Mouse (Mus musculus): Measurements from ENCODE around the gene Evi2a.

Evi2a gene

GRCm38 (mm10) chr11:79530333-79530761 is at the start of gene Evi2a, which contains the start of gene Evi2:
Gene Evi2a, minus strand, starts transcription at chr11:79530609.
Gene Evi2, minus strand, starts transcription at chr11:79530589.
- DNase-seq (ENCODE audit: low read depth, low spot score): no peak

GRCm38 (mm10) chr11:79577741-79578140 is 47.3 kb upstream of the Evi2a start:
- peak; percentile 50 for DNase-seq (ENCODE audit: low read depth, low spot score)

- DNase-seq (ENCODE audit: low read depth, low spot score): no peak
Measured at GRCm38 (mm10) chr11:79575383-79576073, 45.1 kb upstream of the Evi2a start.

GRCm38 (mm10) chr11:79573836-79574235 is 43.4 kb upstream of the Evi2a start:
- no peak for DNase-seq (ENCODE audit: low read depth, low spot score)

- no peak for DNase-seq (ENCODE audit: low read depth, low spot score)
Measured at GRCm38 (mm10) chr11:79570319-79570718, 39.9 kb upstream of the Evi2a start.

GRCm38 (mm10) chr11:79568197-79568911 is 37.9 kb upstream of the Evi2a start:
- no peak for DNase-seq (ENCODE audit: low read depth, low spot score)

- no peak for DNase-seq (ENCODE audit: low read depth, low spot score)
Measured at GRCm38 (mm10) chr11:79566947-79567346, 36.5 kb upstream of the Evi2a start.

GRCm38 (mm10) chr11:79563493-79563892 is 33.1 kb upstream of the Evi2a start:
- no peak for DNase-seq (ENCODE audit: low read depth, low spot score)

- DNase-seq (ENCODE audit: low read depth, low spot score): no peak
Measured at GRCm38 (mm10) chr11:79560536-79560935, 30.1 kb upstream of the Evi2a start.

GRCm38 (mm10) chr11:79552622-79553021 is 22.2 kb upstream of the Evi2a start:
- no peak for DNase-seq (ENCODE audit: low read depth, low spot score)

GRCm38 (mm10) chr11:79536293-79536692 is 5.9 kb upstream of the Evi2a start:
- DNase-seq (ENCODE audit: low read depth, low spot score): no peak

- DNase-seq (ENCODE audit: low read depth, low spot score): no peak
Measured at GRCm38 (mm10) chr11:79535554-79535953, 5.1 kb upstream of the Evi2a start.

- DNase-seq (ENCODE audit: low read depth, low spot score): no peak
Measured at GRCm38 (mm10) chr11:79533950-79534690, 3.7 kb upstream of the Evi2a start.

GRCm38 (mm10) chr11:79533311-79533710 is 2.9 kb upstream of the Evi2a start:
- DNase-seq (ENCODE audit: low read depth, low spot score): no peak

GRCm38 (mm10) chr11:79531485-79531884 is 1.1 kb upstream of the Evi2a start:
- DNase-seq (ENCODE audit: low read depth, low spot score): no peak

- no peak for DNase-seq (ENCODE audit: low read depth, low spot score)
Measured at GRCm38 (mm10) chr11:79530774-79531173, 365 bp upstream of the Evi2a start.

- no peak for DNase-seq (ENCODE audit: low read depth, low spot score)
Measured at GRCm38 (mm10) chr11:79529736-79530135, 673 bp downstream of the Evi2a start.

GRCm38 (mm10) chr11:79529226-79529625 is 1.2 kb downstream of the Evi2a start:
- no peak for DNase-seq (ENCODE audit: low read depth, low spot score)

- no peak for DNase-seq (ENCODE audit: low read depth, low spot score)
Measured at GRCm38 (mm10) chr11:79528601-79529000, 1.8 kb downstream of the Evi2a start.

GRCm38 (mm10) chr11:79527739-79528384 is 2.5 kb downstream of the Evi2a start:
- no peak for DNase-seq (ENCODE audit: low read depth, low spot score)

- DNase-seq (ENCODE audit: low read depth, low spot score): no peak
Measured at GRCm38 (mm10) chr11:79527015-79527738, 3.2 kb downstream of the Evi2a start.
